Mouse (Mus musculus) liver, embryonic 14 days (tissue): Measurements from ENCODE around the gene Zfp618. TPM values are rescaled to one million over a fixed set of nuclear protein-coding genes. Genes with fewer than 3 reads are reported as not detected.

Experiments used
- polyA plus RNA-seq: library from polyadenylated mRNA; depleted of rRNA; stranded (reverse); fragments of >200 nt; gene quantifications from 2 replicates; pipeline ENCODE4 v1.2.3, GENCODE M21; 2012; rRNA removed

Zfp618 gene
- 1.5 and 1.6 TPM in 2 replicates for polyA plus RNA-seq

DNA sequence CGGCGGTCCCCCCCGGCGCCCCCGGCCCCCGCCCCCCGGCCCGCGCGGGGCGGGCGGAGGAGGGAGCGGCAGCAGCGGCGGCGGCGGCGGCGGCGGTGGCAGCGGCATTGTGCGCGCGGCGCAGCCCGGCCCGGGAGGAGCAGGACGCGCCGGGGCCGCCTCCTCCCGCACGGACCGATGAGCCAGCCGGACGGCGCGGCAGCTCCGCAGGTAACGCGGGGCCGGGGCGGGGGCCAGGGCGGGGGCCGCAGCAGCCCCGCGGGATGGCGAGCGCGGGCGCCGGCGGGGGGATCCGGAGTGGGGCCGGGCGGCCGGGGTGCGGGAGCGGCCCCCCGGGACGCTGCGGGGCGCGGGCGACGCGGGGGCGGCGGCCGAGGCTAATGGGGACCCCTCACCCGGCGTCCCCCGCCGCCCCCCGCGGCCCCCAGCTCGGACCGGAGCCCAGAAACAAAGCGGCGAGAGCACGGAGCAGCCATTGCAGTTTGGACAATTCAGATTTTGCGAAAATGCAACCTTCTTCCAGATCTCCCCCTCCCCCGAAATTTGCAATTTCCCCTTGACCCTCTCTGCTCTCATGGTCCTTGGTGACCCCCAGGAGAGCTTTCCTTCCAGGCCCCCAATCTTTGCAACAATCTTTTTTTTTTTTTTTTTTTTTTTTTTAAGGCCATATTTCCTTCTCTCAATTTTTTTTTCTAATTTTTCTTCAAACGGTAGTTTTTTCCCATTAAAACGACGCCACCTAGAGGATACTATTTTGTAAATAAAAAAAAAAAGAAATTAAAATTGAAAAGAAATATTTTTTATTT is at the start of gene Zfp618:
Gene Zfp618, plus strand, starts transcription at position 77 of the 806 bp plus-strand sequence.

DNA sequence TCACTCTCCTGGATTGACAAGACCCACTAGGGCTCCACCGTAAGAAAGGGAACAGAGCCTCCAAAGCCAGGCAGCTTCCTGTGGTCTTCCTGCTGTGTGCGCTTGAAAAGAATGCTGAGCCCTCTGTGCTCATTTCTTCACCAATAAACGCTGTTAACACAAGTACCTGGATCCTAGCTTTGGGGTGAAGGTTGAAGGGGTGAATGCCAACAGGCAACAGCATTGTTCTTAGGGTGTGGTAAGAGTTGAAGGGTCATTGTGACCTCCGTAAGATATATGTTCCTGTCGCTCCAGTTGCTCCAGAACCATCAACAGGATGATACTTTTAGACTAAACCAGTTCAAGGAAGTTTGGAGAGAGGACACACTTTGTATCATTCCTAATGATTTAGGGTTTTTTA is 189.3 kb downstream of the Zfp618 start, which contains the start of gene Ambp:
Gene Ambp, minus strand, starts transcription at position 101 of the 400 bp plus-strand sequence.

DNA sequence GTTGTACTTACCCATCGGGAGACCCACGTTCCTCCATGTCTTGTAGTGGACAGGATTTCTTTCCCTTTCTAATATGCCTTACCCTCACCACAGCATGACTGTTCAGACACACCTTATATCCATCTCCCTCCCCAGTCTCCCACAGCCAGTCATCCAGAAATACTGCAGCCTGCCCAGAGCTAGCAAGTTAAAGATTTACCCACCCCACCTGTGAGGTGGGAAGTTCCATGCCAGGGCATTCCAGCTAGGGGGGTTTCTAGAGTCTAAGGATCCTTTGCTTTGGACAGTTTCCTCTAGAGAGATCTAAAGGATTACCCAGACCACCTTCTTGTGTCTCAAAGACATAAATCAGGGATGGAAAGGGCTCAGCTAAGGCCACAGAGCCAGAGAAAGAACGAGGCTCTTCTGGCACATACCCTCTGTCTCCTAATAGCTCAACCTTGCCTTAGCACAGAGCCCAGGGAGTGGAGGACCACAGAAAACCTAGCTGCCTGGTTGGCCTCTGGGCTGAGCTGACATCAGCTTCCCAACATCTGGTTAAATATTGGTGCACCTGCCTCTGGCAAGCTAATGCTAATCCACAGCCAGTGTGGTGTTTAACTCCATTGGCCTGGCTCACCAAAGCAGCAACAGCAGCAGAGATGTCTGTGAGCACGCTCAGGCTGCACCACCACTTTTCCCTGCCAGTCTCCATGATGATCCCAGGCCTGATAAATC is 206.8 kb downstream of the Zfp618 start, which contains the start of gene Kif12:
Gene Kif12, minus strand, starts transcription at position 163 of the 717 bp plus-strand sequence.

Other genes starting within 250 kb of the Zfp618 start
- gene Ambp, start 189.2 kb downstream of the Zfp618 start, polyA plus RNA-seq, result 727 and 808 TPM in 2 replicates
- gene Kif12, start 206.6 kb downstream of the Zfp618 start, polyA plus RNA-seq, result 5.2 and 5.5 TPM in 2 replicates
- 3.5 and 3.7 TPM in 2 replicates for gene Col27a1, start 248.4 kb downstream of the Zfp618 start, polyA plus RNA-seq